Mouse (Mus musculus): ENCODE measurements around the gene Psma5. TPM values are rescaled to one million over a fixed set of nuclear protein-coding genes. Genes with fewer than 3 reads are reported as not detected.
"Not testable (repeated sequence)": the region's sequence is repeated elsewhere in the genome, so short reads cannot be mapped to it uniquely, and the experiment has no call there.

Psma5 gene
- polyA plus RNA-seq, 1 experiment from 2014 or later = 324 TPM

DNA sequence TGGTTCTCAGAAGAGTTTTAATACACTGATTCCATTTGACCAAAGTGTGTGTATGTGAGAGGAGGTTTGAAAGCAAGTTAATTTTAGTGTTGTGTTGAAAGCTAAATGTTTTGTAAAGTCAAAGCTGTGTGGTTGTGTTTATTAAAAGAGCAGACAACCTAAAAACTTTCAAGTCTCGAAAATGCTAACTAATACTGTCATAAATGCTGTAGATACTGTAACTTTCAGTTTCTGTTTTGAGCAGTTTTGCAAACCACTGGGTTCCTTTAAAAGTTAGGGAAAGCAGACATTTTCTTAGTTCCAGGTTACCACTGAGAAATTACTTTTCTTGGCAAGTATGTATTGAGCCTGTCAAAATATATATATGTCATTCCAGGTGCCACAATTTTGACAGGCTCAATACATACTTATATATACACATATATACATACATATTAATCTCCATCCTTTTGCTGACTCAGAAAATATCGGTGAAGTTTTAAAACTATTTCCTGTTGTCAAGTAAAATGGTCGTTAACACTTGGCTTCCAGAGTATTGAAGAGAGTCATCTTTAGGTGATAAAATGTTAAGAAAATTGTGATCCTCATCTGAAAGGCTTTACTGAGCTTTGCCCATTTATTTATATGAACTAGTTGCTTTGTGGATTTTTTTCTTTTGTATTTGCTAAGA, 1.2 kb downstream of the Psma5 start:
- WGBS = 77% methylated on average over 3 of the region's 3 CpGs
- DNase-seq (ENCODE audit: low spot score) (no peak), ATAC-seq (no peak)
- H3K4me1 ChIP-seq (ENCODE audit: control insufficient read depth, insufficient read depth, low read length) = peaks cover 17% of the 10 kb centered on the region
- no peaks in the 10 kb centered on the region for H3K27me3 ChIP-seq (replicated peaks; ENCODE audit: control insufficient read depth, insufficient read depth, low read length)
- peak overlapping the region; percentile 84 for H3K9ac ChIP-seq (ENCODE audit: low read length)
- H3K4me3 ChIP-seq (ENCODE audit: low read depth, low read length) = peak overlapping the region; percentile 93
- peak overlapping the region; percentile 89 for H3K4me2 ChIP-seq (ENCODE audit: low read length)
- H3K9me3 ChIP-seq (replicated peaks; ENCODE audit: control insufficient read depth, low read length) = no peaks in the 10 kb centered on the region
- H3K36me3 ChIP-seq (ENCODE audit: control insufficient read depth, insufficient read depth, low read length) = peaks cover 10% of the 10 kb centered on the region
- H3K27ac ChIP-seq (ENCODE audit: low read depth, low read length) = no peak overlapping the region

DNA sequence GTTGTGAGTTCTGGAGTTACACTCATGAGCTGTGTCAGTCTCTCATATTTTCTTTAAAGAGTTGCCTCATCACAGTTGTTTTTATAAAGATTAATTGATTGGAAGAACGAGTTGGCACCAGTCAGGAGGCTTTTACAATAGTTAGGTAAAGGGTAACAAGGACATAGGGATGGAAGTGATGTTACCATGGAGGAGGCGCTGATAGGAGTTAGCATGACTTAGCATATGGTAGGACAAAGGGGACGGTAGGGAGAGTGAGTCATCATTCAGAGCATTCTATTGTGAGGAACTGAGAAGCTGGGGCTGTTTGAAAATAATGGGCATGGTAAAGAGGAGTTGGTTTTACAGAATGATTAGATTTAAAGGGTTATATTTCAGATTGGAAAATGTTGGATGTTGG, 2.6 kb downstream of the Psma5 start:
- Histone ChIP-seq H3K9me3 (replicated peaks; ENCODE audit: control insufficient read depth, low read length) (no peaks in the 10 kb centered on the region), H3K9ac (ENCODE audit: low read length) (no peak overlapping the region), H3K4me2 (ENCODE audit: low read length) (no peak overlapping the region), H3K27ac (ENCODE audit: low read depth, low read length) (no peak overlapping the region), H3K4me1 (ENCODE audit: control insufficient read depth, insufficient read depth, low read length) (peaks cover 17% of the 10 kb centered on the region), H3K27me3 (replicated peaks; ENCODE audit: control insufficient read depth, insufficient read depth, low read length) (no peaks in the 10 kb centered on the region), H3K36me3 (ENCODE audit: control insufficient read depth, insufficient read depth, low read length) (peaks cover 18% of the 10 kb centered on the region), H3K4me3 (ENCODE audit: low read depth, low read length) (no peak overlapping the region)
- no peak for DNase-seq (ENCODE audit: low spot score)
- no peak for ATAC-seq
- 78% methylated on average over 3 of the region's 3 CpGs for WGBS

DNA sequence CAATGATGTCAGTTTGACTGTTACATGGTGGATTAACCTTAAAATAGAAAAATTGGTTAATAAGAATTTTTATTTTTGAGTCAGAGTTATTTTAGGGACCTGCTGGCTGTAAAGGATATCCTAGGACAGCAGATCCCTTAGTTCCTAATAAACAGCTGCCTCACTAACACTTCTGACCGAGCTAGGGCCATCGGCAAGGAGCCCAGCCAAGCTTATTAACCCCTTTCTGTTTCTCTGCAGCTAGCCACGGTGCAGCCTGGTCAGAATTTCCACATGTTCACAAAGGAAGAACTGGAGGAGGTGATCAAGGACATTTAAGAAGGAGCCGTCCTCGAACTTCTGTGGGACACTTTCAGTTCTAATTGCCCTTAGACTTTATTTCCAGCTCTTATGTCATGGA, 22.8 kb downstream of the Psma5 start:
- H3K4me1 ChIP-seq (ENCODE audit: control insufficient read depth, insufficient read depth, low read length); H3K9ac ChIP-seq (ENCODE audit: low read length); H3K4me2 ChIP-seq (ENCODE audit: low read length); H3K27me3 ChIP-seq (replicated peaks; ENCODE audit: control insufficient read depth, insufficient read depth, low read length); H3K4me3 ChIP-seq (ENCODE audit: low read depth, low read length); ATAC-seq; DNase-seq (ENCODE audit: low spot score); H3K9me3 ChIP-seq (replicated peaks; ENCODE audit: control insufficient read depth, low read length); H3K27ac ChIP-seq (ENCODE audit: low read depth, low read length): not testable (repeated sequence)
- 76% methylated on average over 5 of the region's 5 CpGs for WGBS
- peaks cover 38% of the 10 kb centered on the region for H3K36me3 ChIP-seq (ENCODE audit: control insufficient read depth, insufficient read depth, low read length)

DNA sequence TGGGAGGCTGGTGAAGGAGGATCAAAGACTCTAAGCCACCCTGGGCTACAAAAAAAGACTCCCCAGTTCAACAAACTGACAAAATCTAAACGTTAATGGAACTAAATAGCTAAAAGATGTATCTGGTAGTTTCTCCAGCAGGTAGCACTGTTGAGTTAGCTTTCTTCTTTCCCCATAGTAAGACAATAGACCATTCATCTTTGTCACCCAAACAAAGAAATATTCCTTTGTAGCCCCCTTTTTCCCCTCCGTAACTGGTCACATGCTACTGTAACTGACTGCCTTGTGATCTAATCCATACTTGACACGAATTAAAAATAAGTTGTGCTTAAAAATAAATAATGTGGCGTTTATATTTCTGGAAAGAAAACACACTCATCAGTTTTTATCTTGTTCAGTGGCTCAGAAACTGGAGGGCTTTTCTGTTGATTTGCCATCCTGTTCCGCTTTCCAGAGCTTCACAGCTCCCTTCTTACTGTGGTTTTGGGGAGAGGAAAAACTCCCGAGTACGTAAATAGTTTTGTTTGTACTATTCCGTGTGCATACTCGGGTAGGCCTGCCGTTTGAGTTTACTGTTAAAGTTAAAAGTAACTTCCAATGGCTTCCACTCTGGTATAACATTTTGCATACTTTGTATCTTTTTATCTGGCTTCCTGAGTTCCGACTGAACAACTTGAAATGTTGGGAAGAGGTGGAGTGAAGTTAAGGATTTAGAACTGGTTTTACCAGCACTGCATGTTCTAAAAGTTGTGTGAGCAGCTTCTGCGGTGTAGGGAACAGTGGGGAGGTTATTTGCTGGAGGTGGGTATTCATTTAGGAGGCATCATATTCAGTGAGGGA, 25.9 kb downstream of the Psma5 start:
- DNase-seq (ENCODE audit: low spot score) (peak; percentile 90), ATAC-seq (peak; percentile 6; the same call in 1 of the 2 replicates)
- H3K9ac ChIP-seq (ENCODE audit: low read length) = peak overlapping the region; percentile 96; the same call in 1 of the 2 replicates
- H3K36me3 ChIP-seq (ENCODE audit: control insufficient read depth, insufficient read depth, low read length) = peaks cover 9% of the 10 kb centered on the region
- peak overlapping the region; percentile 94; the same call in 1 of the 2 replicates for H3K4me3 ChIP-seq (ENCODE audit: low read depth, low read length)
- peaks cover 34% of the 10 kb centered on the region for H3K4me1 ChIP-seq (ENCODE audit: control insufficient read depth, insufficient read depth, low read length)
- no peaks in the 10 kb centered on the region for H3K27me3 ChIP-seq (replicated peaks; ENCODE audit: control insufficient read depth, insufficient read depth, low read length)
- peak overlapping the region; percentile 52 for H3K4me2 ChIP-seq (ENCODE audit: low read length)
- no peaks in the 10 kb centered on the region for H3K9me3 ChIP-seq (replicated peaks; ENCODE audit: control insufficient read depth, low read length)
- WGBS = 32% methylated on average over 12 of the region's 12 CpGs
- H3K27ac ChIP-seq (ENCODE audit: low read depth, low read length) = peak overlapping the region; percentile 74

DNA sequence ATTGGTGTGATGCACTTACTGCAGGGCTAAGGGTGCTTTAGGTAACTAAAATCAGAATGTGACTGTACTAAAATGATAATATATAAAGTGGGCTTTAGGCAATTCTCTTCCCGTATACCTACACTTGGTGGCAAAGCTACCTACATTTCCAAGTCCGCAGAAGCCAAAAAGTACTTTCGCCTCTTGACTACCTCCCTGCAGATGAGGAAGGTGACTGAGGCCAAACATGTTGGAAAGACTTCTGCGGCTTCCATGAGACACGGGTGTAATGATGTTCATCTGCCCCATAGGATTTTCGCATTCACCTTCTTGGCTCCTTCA, 26.5 kb downstream of the Psma5 start:
- peak overlapping the region; percentile 94 for H3K4me3 ChIP-seq (ENCODE audit: low read depth, low read length)
- peak overlapping the region; percentile 52 for H3K4me2 ChIP-seq (ENCODE audit: low read length)
- peaks cover 40% of the 10 kb centered on the region for H3K4me1 ChIP-seq (ENCODE audit: control insufficient read depth, insufficient read depth, low read length)
- no peaks in the 10 kb centered on the region for H3K9me3 ChIP-seq (replicated peaks; ENCODE audit: control insufficient read depth, low read length)
- ATAC-seq (no peak), DNase-seq (ENCODE audit: low spot score) (no peak)
- H3K27ac ChIP-seq (ENCODE audit: low read depth, low read length) = peak overlapping the region; percentile 74
- no peaks in the 10 kb centered on the region for H3K27me3 ChIP-seq (replicated peaks; ENCODE audit: control insufficient read depth, insufficient read depth, low read length)
- H3K9ac ChIP-seq (ENCODE audit: low read length) = peak overlapping the region; percentile 96
- WGBS = 10% methylated on average over 6 of the region's 6 CpGs
- peaks cover 3% of the 10 kb centered on the region for H3K36me3 ChIP-seq (ENCODE audit: control insufficient read depth, insufficient read depth, low read length)

DNA sequence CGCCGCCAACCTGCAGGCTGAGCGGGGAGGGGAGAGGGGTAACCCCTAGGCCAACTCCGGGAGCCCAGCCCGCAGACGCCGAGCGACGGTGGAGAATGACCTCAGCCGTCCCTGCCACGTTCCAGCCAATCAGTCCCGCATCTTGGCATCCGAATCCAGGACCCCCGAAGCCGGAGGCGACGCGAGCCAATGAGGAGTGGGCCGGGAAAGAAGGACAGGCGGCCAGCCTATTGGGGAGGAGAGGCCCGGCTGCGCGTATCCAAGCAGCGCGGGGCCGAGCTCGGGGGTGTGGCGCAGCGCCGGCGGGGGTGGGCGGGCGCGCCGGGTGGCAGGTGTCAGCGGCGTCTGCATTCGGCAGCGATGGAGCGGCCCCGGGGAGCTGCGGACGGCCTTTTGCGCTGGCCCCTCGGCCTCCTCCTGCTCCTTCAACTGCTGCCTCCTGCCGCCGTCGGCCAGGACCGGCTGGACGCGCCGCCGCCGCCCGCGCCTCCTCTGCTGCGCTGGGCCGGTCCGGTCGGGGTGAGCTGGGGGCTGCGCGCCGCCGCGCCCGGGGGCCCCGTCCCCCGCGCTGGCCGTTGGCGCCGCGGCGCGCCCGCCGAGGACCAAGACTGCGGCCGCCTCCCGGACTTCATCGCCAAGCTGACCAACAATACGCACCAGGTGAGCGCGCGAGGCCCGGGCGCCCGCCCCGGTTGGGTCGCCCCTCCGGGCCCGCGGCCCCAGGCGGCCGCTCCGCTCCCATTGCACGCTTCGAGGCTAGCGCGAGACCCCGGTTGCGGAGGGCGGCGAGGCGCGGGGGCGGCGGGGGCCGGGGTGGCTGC, 27.3 kb downstream of the Psma5 start, which contains the start of gene Sort1:
Gene Sort1, plus strand, starts transcription at position 302 of the 821 bp plus-strand sequence.
- no peaks in the 10 kb centered on the region for H3K36me3 ChIP-seq (ENCODE audit: control insufficient read depth, insufficient read depth, low read length)
- H3K27ac ChIP-seq (ENCODE audit: low read depth, low read length) = peak within 1 kb of the TSS; percentile 83
- under 1% methylated on average over 106 of the region's 109 CpGs for WGBS
- DNase-seq (ENCODE audit: low spot score) = peak; percentile 98
- H3K4me1 ChIP-seq (ENCODE audit: control insufficient read depth, insufficient read depth, low read length) = peaks cover 48% of the 10 kb centered on the region
- H3K9ac ChIP-seq (ENCODE audit: low read length) = peak within 1 kb of the TSS; percentile 96
- ATAC-seq = peak; percentile 99
- H3K27me3 ChIP-seq (replicated peaks; ENCODE audit: control insufficient read depth, insufficient read depth, low read length) = no peaks in the 10 kb centered on the region
- no peaks in the 10 kb centered on the region for H3K9me3 ChIP-seq (replicated peaks; ENCODE audit: control insufficient read depth, low read length)
- H3K4me2 ChIP-seq (ENCODE audit: low read length) = peak within 1 kb of the TSS; percentile 52
- peak within 1 kb of the TSS; percentile 94 for H3K4me3 ChIP-seq (ENCODE audit: low read depth, low read length)

DNA sequence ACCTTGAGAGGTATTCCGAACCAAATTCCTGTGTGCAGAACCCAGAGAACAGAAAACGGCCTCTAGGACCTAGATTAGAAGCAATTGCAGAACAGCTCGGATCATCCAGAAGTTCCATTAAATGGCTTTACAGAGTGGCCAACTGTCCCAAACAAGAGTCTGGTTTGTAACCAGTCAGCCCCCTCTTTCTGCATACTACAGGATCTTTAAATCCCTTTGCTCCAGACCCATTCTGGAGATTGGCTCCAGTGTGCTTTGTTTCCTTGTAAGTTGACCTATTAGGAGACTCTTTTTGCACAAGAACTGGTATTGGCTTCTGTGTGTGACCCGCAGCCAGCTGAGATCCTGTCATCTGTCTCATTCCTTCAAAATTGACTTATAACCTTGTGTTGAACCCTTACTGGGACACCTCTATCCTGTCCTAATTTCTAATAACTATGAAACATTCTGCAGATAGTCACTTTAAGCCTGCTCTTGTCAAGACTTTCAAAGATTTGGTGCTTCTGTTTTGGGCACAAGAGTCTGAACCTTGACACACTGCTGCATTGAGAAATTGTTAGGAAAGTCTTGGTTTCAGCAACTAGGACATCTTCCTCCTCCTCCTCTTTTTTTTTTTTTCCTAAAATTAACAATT, 28.5 kb downstream of the Psma5 start:
- H3K27ac ChIP-seq (ENCODE audit: low read depth, low read length) = no peak overlapping the region
- H3K9me3 ChIP-seq (replicated peaks; ENCODE audit: control insufficient read depth, low read length) = no peaks in the 10 kb centered on the region
- peak overlapping the region; percentile 52 for H3K4me2 ChIP-seq (ENCODE audit: low read length)
- WGBS = 47% methylated on average over 4 of the region's 4 CpGs
- no peaks in the 10 kb centered on the region for H3K27me3 ChIP-seq (replicated peaks; ENCODE audit: control insufficient read depth, insufficient read depth, low read length)
- peak overlapping the region; percentile 96 for H3K9ac ChIP-seq (ENCODE audit: low read length)
- H3K4me1 ChIP-seq (ENCODE audit: control insufficient read depth, insufficient read depth, low read length) = peaks cover 50% of the 10 kb centered on the region
- no peaks in the 10 kb centered on the region for H3K36me3 ChIP-seq (ENCODE audit: control insufficient read depth, insufficient read depth, low read length)
- DNase-seq (ENCODE audit: low spot score) (no peak), ATAC-seq (no peak)
- peak overlapping the region; percentile 94 for H3K4me3 ChIP-seq (ENCODE audit: low read depth, low read length)

DNA sequence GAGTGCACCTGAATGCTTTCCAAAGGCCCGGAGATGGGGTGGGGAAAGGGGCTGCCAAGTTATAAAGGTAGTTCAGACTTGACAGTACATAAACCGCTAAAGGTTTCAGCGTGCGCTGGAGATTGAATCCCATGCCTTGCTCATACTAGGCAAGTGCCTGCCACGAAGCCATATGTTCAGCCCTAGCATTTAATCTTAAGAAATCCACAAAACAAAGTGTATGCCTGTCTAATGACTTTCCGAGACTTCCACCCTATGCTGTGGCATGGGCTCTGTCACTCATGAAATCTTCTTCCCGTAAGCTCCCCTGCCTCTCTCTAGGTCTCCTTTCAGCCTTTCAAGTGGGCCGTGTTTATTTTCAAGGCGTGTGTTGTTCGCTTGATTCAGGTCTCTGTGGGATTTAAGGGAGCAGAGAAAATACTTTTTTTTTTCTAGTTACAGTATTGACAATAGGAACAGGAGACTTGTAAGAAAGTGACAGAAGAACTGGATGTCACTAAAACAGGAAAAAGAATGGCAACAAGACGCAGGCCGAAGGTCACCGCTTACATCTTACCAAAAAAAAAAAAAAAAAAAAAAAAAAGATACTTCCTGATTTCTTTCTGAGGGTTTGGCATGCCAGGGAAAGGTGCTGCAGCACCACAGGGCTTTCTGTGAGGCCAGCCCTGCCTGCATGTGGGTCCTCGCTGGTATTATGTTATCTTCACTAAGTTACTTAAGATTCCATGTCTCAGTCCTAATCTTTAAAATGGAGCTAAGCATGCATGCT, 30.1 kb downstream of the Psma5 start:
- Histone ChIP-seq H3K36me3 (ENCODE audit: control insufficient read depth, insufficient read depth, low read length) (no peaks in the 10 kb centered on the region), H3K27ac (ENCODE audit: low read depth, low read length) (no peak overlapping the region), H3K4me2 (ENCODE audit: low read length) (peak overlapping the region; percentile 52), H3K4me3 (ENCODE audit: low read depth, low read length) (peak overlapping the region; percentile 2; the same call in 1 of the 2 replicates), H3K27me3 (replicated peaks; ENCODE audit: control insufficient read depth, insufficient read depth, low read length) (no peaks in the 10 kb centered on the region), H3K9ac (ENCODE audit: low read length) (peak overlapping the region; percentile 38; the same call in 1 of the 2 replicates), H3K9me3 (replicated peaks; ENCODE audit: control insufficient read depth, low read length) (no peaks in the 10 kb centered on the region), H3K4me1 (ENCODE audit: control insufficient read depth, insufficient read depth, low read length) (peaks cover 58% of the 10 kb centered on the region)
- 61% methylated on average over 14 of the region's 14 CpGs for WGBS
- ATAC-seq (no peak), DNase-seq (ENCODE audit: low spot score) (no peak)

Data from forebrain, embryonic 14.5 days (tissue).